ENCODE assay signal across 29 mouse cellular contexts in genomic region chr5:64995408-64995807, GRCm38 (mm10). TPM values are rescaled to one million over a fixed set of nuclear protein-coding genes. Genes with fewer than 3 reads are reported as not detected.
"Had no signal": no experiment of that assay in that cellular context is flagged by ENCODE, and none has a peak within 500 bp of the region (broad histone marks: within the 10 kb centered on the region; RNA-seq: fewer than 3 reads in every experiment).

No protein-coding gene starts in this region.

- H3K27ac ChIP-seq: embryonic facial prominence, embryonic 10.5 days; embryonic facial prominence, embryonic 12.5 days; embryonic facial prominence, embryonic 13.5 days; embryonic facial prominence, embryonic 15.5 days; forebrain, embryonic 10.5 days; forebrain, embryonic 12.5 days; forebrain, embryonic 13.5 days; forebrain, embryonic 15.5 days; gastrocnemius, adult 2 months; heart, adult 2 months had no signal

- DNase-seq: cerebellum, adult 2 months; cerebellum, adult 8-10 months; cerebellum, adult 9-10 months; cerebellum, adult 9-11 months; cerebellum, postnatal 10 days; cerebellum, postnatal 14 days; cerebellum, postnatal 25 days; cerebellum, postnatal 36 days; embryo, embryonic 11 days; forebrain, postnatal 0 days; gastrocnemius, adult 2 months; gastrocnemius, postnatal 10 days; gastrocnemius, postnatal 14 days; gastrocnemius, postnatal 25 days; gastrocnemius, postnatal 36 days; heart, adult 11 months; heart, adult 18-20 months; heart, adult 2 months had no signal

- H3K9me3 ChIP-seq: embryonic facial prominence, embryonic 10.5 days; embryonic facial prominence, embryonic 12.5 days; embryonic facial prominence, embryonic 13.5 days; embryonic facial prominence, embryonic 15.5 days; forebrain, embryonic 10.5 days; forebrain, embryonic 12.5 days; forebrain, embryonic 13.5 days; forebrain, embryonic 15.5 days had no signal

- H3K36me3 ChIP-seq: forebrain, embryonic 12.5 days; forebrain, embryonic 15.5 days had no signal

- H3K4me1 ChIP-seq: embryonic facial prominence, embryonic 10.5 days; embryonic facial prominence, embryonic 12.5 days; embryonic facial prominence, embryonic 13.5 days; embryonic facial prominence, embryonic 15.5 days; forebrain, embryonic 10.5 days; forebrain, embryonic 12.5 days; forebrain, embryonic 13.5 days; forebrain, embryonic 15.5 days had no signal

- H3K9ac ChIP-seq: embryonic facial prominence, embryonic 12.5 days; embryonic facial prominence, embryonic 13.5 days; embryonic facial prominence, embryonic 15.5 days; forebrain, embryonic 12.5 days; forebrain, embryonic 13.5 days; forebrain, embryonic 15.5 days; forebrain, postnatal 0 days had no signal

- ATAC-seq: forebrain, embryonic 13.5 days; forebrain, embryonic 14.5 days; forebrain, embryonic 15.5 days; forebrain, embryonic 16.5 days; forebrain, postnatal 0 days had no signal

- H3K4me3 ChIP-seq: embryonic facial prominence, embryonic 10.5 days; embryonic facial prominence, embryonic 12.5 days; embryonic facial prominence, embryonic 13.5 days; embryonic facial prominence, embryonic 15.5 days; erythroblast, embryonic 14.5 days; forebrain, embryonic 10.5 days; forebrain, embryonic 12.5 days; forebrain, embryonic 13.5 days; forebrain, embryonic 15.5 days; gastrocnemius, adult 2 months; heart, adult 2 months had no signal

- H3K4me2 ChIP-seq: embryonic facial prominence, embryonic 12.5 days; embryonic facial prominence, embryonic 13.5 days; embryonic facial prominence, embryonic 15.5 days; forebrain, embryonic 12.5 days; forebrain, embryonic 13.5 days; forebrain, embryonic 15.5 days had no signal

- H3K27me3 ChIP-seq: embryonic facial prominence, embryonic 12.5 days; embryonic facial prominence, embryonic 13.5 days; embryonic facial prominence, embryonic 15.5 days; forebrain, embryonic 12.5 days; forebrain, embryonic 13.5 days; forebrain, embryonic 15.5 days had no signal

RNA-seq across cellular contexts. Expression of gene Fam114a1, which starts 25.5 kb away (rescaled TPM):
- polyA plus RNA-seq: erythroblast, embryonic 14.5 days had no signal

RNA-seq across cellular contexts. Expression of gene Tlr6, which starts 35.5 kb away (rescaled TPM):
- polyA plus RNA-seq: erythroblast, embryonic 14.5 days had no signal
